Mouse (Mus musculus) ovary, postnatal 36 days (tissue): ENCODE results near the gene Olfr739.

Source experiments
- DNase-seq: peaks from one replicate; pipeline ENCODE4 v3.0.0; 2022; ENCODE audit warnings: low spot score, mixed read lengths

The Olfr739 gene

GRCm38 (mm10) chr14:50418326-50418725, at the start of gene Olfr739:
Gene Olfr739 (plus strand): TSS chr14:50418626.
- DNase-seq: no peak

- DNase-seq: no peak
These were observed 37.6 kb upstream of the Olfr739 start, which contains the start of gene Olfr736 for GRCm38 (mm10) chr14:50380863-50381262. Gene Olfr736 (plus strand): TSS chr14:50381163.

DNA sequence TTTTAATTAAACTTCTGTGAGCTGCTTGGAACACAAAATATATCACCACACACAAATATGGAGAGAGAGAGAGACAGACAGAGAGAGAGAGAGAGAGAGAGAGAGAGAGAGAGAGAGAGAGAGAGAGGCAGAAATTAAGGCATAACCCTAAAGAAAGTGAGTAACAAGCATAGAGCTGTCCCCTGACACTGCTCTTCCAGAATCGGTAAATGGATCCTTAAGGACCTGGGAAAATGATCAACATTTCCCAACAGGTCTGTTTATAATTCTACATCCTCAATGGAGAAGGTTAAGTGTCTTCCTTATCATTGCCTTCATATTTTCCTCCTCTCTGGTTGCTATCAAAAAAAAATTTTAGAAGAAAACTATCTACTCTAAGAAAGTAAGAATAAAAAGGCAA, 11.2 kb upstream of the Olfr739 start, which contains the start of gene Olfr738:
Gene Olfr738, plus strand, starts transcription at position 301 of the 400 bp plus-strand sequence.
- DNase-seq: no peak

DNA sequence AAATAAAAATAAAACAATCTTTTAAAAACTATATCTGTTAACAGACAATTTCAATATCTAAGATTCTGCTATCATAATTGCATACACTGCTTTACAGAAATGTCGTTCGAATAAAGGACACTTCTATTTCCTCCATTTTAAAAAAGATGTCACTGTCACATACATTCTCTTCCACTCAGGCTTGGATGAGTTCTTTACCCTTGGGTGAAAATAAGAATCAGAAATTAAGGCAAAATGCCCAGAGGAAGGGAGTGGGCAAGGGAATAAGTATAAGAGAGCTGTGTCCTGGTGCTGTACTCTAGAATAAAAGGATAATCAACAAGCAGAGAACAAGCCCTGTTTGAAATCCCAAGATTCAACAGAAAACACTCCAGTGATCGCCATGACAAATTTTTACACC, 26.8 kb downstream of the Olfr739 start, which contains the start of gene Olfr740:
Gene Olfr740, plus strand, starts transcription at position 301 of the 400 bp plus-strand sequence.
- DNase-seq: no peak

DNA sequence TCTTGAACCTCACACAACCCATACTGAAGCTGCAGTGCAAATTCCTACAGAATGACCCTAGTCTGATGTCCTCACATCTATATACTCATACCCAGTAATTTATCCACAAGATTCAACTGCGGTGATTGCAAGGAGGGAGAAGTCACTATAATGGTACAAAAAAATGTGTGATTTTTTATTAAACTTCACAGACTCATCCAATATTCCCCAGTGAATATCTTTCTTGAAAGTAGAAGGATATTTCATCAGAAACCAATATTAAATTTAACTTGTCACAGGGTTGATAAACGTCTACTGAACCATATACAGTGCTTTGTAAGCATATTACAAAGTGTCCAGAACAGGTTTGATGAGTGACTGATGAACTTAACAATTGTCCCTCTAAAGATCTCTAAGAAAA, 54.0 kb downstream of the Olfr739 start, which contains the start of gene Olfr741:
Gene Olfr741, plus strand, starts transcription at position 301 of the 400 bp plus-strand sequence.
- no peak for DNase-seq
